Mouse (Mus musculus): ENCODE data around the gene Kcnk5.

Gene Kcnk5

GRCm38 (mm10) chr14:20112218-20112617 is 69.4 kb downstream of the Kcnk5 start:
- DNase-seq = no peak

- DNase-seq = no peak
Observed at GRCm38 (mm10) chr14:20110945-20111344, 70.7 kb downstream of the Kcnk5 start.

GRCm38 (mm10) chr14:20106271-20106670 is 75.3 kb downstream of the Kcnk5 start:
- no peak for DNase-seq

- DNase-seq = no peak
Observed at GRCm38 (mm10) chr14:20103207-20103606, 78.4 kb downstream of the Kcnk5 start.

- DNase-seq = no peak
Observed at GRCm38 (mm10) chr14:20098061-20098460, 83.5 kb downstream of the Kcnk5 start.

- no peak for DNase-seq
Observed at GRCm38 (mm10) chr14:20094942-20095341, 86.7 kb downstream of the Kcnk5 start.

GRCm38 (mm10) chr14:20093493-20093892 is 88.1 kb downstream of the Kcnk5 start:
- no peak for DNase-seq

Measured in cerebellum, adult 9-11 months (tissue).